Mouse (Mus musculus) frontal cortex, adult (tissue): ENCODE measurements at regions not wholly inside any gene's neighbourhood (a gene's known extent, or its start where the extent isn't known, plus 50 kb on each side); places are given as distances from the start of the nearest gene placed in this dataset.

Experiments used
- ATAC-seq: cut with Nextera tagmentation; 2 replicates; pipeline ENCODE4 v1.9.2; 2017; ENCODE audit warnings: mild to moderate bottlenecking, moderate library complexity, mixed read lengths; ENCODE audit not compliant: low TSS enrichment

GRCm38 (mm10) chr1:96278046-96278576, 593.9 kb downstream of the Slco4c1 start:
- ATAC-seq, result no peak

GRCm38 (mm10) chr1:96276646-96277045, 595.3 kb downstream of the Slco4c1 start:
- peak; percentile 83 for ATAC-seq
